Mouse (Mus musculus) heart, embryonic 12.5 days (tissue): ENCODE results near the gene Gm5862. TPM values are rescaled to one million over a fixed set of nuclear protein-coding genes. Genes with fewer than 3 reads are reported as not detected.

Source experiments
- polyA plus RNA-seq: library from polyadenylated mRNA; unstranded; fragments of >200 nt; fragmentation: Nextera tagmentation; extraction: Ambion mirVana; gene quantifications from 2 replicates; pipeline ENCODE4 v1.2.1, GENCODE M21; 2016

Gm5862 gene
- polyA plus RNA-seq, 1 experiment from 2014 or later = not detected

Other genes starting within 250 kb of the Gm5862 start
- gene Gm21663, start 80.5 kb downstream of the Gm5862 start, polyA plus RNA-seq = 0.24 and 0.27 TPM in 2 replicates
- 0.14 TPM in 1 of 2 replicates, not detected in the other for gene Gm21671, start 68.5 kb downstream of the Gm5862 start, polyA plus RNA-seq
- gene Gm21680, start 50.3 kb downstream of the Gm5862 start, polyA plus RNA-seq = 0.09 and 0.17 TPM in 2 replicates
- gene Gm21698, start 34.3 kb downstream of the Gm5862 start, polyA plus RNA-seq = 0.13 and 0.22 TPM in 2 replicates
- gene Gm1979, start 18.1 kb downstream of the Gm5862 start, polyA plus RNA-seq = 0.54 TPM in 1 of 2 replicates, not detected in the other
- 0.06 and 0.10 TPM in 2 replicates for gene Speer4a, start 16.6 kb upstream of the Gm5862 start, polyA plus RNA-seq
- 0.19 TPM in 1 of 2 replicates, not detected in the other for gene Gm7347, start 35.7 kb upstream of the Gm5862 start, polyA plus RNA-seq
- gene Gm10471, start 66.4 kb upstream of the Gm5862 start, polyA plus RNA-seq = 0.06 TPM in 1 of 2 replicates, not detected in the other
- 0.09 TPM in 1 of 2 replicates, not detected in the other for gene 5031410I06Rik, start 82.4 kb upstream of the Gm5862 start, polyA plus RNA-seq
- gene Gm10220, start 98.5 kb upstream of the Gm5862 start, polyA plus RNA-seq = 0.12 and 0.17 TPM in 2 replicates
- gene Gm7361, start 234.8 kb upstream of the Gm5862 start, polyA plus RNA-seq = not detected in 2 replicates